Mouse (Mus musculus) mesoderm, embryonic 11.5 days (tissue): Measurements from ENCODE around the gene Ampd1.
A peak's percentile ranks its signal among the peaks of the same experiment; 100 is the strongest.

ENCODE experiments used
- DNase-seq: peaks from one replicate; pipeline ENCODE4 v3.0.0-alpha.2; 2012; ENCODE audit warnings: low read depth, low spot score

The Ampd1 gene

DNA sequence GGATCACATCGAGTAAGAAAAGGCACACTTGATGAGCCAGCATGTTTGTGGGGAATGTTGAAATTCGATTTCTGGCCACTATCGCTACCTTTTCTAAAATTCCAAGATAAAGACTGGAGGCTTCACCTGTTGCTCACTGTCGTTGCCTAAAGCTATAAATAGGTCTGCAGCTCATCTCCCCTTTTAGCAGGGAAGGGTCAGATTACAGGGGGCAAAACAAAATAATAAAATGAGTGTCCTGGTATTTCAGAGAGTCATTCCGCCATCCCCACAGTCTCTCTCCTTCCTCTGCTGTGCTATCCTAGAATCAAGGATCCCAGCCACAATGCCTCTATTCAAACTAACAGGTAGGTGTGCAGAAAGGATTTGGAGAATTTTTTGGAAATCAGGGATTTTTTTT lies at the start of gene Ampd1:
Gene Ampd1, plus strand, starts transcription at position 244 of the 400 bp plus-strand sequence.
- no peak for DNase-seq

DNA sequence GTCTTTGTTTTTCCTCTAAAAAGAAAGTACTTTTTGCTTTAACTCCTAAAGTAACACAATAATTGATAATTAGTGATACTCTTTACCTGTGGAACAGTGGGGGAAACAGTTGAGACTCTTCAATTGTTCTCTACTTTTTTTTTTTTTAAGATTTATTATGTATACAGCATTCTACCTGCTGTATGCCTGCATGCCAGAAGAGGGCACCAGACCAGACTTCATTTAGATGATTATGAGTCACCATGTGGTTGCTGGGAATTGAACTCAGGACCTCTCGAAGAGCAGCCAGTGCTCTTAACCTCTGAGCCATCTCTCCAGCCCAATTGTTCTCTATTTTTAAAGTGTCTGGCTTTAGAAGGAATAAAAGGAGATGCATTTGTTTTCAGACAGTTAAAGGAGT lies 47.6 kb upstream of the Ampd1 start:
- peak; percentile 12 for DNase-seq

DNA sequence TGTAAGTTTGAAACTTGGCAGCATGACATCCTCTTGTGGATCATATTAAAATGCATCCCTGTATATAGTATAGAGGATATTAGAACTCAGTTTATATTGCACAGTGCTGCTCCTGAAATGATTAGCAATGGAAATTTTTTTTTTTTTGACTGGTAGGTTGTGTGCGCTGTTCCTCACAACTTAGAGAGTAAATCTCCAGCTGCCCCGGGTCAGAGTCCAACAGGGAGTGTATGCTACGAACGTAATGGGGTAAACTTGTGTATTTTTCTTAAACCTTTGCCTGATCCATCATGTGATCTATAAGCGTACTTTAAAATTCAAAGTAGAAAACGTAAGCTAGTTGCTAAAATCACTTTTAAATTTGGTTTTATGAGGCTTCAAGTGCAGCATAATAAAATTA lies 33.5 kb upstream of the Ampd1 start:
- no peak for DNase-seq

DNA sequence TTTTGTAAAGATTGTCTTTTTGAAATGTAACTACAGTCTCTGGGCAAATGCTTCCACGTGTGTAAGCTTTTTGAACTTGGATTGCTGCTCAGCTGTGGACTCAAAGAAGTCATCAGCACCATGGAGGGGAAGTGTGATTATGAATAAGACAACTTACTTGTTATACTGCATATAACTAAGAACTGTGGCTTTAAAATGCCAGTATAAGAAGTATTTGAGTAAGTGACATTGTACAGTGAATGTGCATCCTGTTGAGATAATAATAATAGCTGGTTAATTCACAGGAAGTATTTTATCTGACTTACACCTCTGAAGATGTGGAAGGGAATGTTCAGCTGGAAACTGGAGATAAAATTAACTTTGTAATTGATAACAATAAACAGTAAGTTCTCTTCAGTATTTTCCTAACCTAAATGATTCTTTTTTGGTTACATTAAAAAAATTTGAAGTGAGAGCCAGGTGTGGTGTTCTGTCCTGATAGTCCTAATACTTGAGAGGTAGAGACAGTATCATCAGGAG lies 32.9 kb upstream of the Ampd1 start:
- DNase-seq: no peak

DNA sequence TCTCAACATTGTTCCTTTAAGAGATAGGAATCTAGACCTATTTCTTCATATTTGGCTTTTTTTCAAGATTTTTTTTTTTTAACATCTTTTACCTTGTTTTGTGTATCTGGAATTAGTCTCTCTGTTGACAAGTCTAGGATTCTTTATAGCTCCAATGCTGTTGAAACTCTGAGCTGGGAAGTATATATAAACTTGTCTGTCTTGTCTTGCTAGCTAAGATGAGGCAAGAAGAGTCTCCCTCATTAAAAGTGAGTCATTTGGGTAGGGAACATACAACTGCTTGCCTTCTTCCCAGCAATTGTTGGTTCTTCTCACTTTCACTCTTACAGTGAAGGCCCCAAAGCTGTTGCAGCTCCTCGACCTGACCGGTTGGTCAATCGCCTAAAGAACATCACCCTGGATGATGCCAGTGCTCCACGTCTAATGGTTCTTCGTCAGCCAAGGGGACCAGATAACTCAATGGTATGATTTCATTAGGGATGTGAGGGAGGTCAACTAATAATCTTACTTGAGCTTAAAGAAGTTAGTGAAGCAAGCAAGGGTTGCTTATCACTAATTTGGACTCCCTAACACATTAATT lies 17.7 kb upstream of the Ampd1 start:
- no peak for DNase-seq

DNA sequence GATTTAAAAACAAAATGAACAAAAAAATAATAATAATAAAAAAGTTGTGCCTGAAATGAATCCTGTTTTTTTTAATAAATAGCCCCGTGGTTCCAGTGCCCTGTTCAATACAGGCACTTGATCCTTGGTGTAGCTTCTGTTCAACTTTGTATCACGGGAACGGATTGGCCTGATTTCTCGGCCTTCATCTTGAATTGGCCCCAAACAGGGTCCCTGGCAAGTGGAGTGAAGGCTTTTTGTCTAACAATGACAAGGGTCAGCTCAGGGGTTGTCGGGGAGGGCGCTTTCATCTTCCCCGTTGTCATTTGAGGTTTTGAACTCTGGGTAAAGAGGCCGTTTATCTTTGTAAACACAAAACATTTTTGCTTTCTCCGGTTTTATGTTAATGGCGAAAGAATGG lies 16.1 kb upstream of the Ampd1 start:
- DNase-seq: no peak

DNA sequence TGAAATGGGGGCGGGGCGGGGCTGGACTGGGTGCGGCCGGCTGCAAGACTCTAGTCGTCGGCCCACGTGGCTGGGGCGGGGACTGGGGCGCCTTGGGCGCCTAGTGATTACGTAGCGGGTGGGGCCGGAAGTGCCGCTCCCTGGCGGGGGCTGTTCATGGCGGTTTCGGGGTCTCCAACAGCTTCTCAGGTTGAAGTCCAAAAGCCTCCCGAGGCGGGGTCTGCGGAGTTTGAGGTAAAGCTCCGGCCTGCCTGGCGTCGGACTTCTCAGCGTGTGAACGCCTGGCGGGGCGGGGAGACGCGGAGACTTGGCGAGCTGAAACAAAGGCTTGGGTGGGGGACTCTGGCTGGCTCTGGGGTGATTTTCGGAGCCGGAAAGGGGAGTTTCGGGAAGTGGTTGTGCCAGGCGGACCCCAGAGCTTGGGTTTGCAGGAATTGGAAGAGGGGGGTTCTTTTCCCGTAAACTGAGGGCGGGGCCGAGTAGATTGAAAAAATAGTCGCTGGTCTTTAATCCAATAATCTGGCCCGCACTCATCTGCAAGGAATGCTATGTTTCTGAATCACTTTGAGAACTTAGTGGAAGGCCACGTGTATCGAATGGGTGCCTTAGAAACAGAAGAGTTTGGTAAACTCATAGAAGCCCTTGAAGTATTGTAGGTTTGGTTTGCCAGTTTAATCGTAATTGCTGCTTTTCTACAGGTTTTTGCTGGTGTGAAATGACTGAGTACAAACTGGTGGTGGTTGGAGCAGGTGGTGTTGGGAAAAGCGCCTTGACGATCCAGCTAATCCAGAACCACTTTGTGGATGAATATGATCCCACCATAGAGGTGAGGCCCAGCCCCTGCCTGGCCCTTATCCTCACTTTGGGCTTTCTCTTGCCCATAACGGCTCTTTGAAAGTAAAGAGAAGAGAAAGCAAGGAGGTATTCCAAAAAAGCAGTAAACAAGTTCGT lies 15.3 kb upstream of the Ampd1 start, which contains the start of gene Nras:
Gene Nras, plus strand, starts transcription at position 79 of the 951 bp plus-strand sequence.
- peak; percentile 94 for DNase-seq

DNA sequence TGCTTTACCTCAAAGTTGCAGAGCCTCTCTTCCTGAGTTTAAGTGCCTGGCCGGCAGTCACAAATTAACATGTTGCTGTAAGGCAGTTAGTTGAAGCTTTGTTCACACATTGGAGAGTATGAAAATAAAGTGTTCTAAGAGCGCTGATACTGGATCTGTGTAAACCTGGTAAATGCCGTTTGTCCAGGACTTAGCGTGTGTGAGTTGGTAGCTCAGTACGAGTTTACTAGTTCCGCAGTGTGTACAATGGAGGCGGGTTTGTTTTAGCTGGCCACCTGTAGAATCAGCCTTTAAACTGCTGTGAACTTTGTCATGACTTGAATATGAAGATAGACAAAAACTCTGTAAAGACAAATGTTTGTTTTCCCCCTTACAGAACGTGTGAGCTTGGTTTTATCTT lies 6.9 kb upstream of the Ampd1 start:
- DNase-seq: no peak

DNA sequence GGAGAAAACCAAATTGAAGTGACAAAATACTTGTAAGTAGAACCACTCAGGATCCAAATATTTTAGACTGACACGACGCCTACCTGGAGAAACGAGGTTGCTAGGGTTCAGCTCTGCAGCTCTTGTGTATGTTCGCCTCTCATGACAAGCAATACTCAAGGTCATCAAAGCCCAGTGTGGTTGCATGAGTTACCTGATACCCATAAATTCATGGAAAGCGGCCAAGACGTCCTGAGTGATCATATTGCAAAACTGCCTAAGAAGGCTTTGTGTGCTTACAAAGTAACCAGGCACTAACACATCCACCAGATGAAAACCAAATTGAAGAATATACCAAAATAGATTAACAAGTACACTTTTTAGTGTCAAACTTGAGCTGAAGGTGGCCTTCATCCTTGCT lies 4.8 kb upstream of the Ampd1 start:
- DNase-seq: no peak

DNA sequence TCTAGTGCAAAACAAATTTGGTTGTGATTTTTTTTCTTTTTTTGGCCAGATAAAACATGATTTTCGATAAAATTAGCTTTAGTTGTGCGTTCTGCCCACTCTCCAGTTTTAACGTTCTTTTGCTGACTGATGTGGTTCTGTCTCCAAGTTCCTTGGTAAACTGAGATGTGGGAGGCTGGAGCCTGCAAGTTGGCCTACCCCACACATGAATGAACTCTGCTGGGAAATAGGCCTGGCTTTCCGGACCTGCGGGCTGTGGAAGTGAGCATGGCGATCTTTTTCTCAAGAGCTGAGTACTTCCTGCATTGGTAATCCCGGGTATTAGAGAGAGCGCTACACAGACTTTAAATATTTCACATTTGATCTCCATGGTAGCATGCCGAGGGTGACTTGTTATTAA lies 2.1 kb downstream of the Ampd1 start:
- DNase-seq: no peak

DNA sequence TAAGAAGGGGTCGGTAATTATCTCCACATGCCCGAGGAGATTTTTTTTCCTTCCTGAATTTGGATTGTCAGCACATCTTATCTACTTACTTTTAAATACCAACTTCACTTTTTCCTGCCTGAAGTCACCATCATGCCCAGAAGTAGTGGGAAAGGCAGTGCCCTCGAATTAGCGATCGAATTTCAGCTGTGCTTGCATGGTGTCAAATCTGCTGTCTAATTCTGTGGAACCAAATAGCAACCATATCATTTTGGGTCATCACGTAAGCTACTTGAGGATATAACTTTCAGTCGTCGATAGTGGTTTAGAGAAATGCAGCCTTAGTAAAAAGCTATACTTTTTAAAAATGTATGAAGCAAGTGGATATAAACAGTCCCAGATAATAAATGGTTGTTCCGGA lies 2.7 kb downstream of the Ampd1 start:
- DNase-seq: no peak

DNA sequence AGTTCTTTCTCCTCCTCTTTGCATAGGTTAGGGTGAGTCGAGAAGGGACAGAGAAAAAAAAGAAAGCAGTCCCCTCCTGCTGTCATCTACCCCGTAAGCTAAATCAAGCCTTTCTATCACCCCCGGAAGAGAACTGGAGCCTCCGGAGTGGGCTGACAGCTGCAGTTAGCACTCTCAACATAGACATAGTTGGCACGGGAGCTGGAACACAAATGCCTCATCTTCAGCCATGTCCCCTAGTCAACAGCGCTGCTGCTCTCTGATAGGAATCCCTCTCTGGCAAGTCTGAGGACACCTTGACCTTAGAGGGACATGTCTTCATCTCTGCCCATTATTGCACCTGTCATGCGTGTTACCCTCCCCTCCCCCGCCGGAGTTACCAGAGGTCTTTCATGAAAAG lies 5.5 kb downstream of the Ampd1 start:
- no peak for DNase-seq

DNA sequence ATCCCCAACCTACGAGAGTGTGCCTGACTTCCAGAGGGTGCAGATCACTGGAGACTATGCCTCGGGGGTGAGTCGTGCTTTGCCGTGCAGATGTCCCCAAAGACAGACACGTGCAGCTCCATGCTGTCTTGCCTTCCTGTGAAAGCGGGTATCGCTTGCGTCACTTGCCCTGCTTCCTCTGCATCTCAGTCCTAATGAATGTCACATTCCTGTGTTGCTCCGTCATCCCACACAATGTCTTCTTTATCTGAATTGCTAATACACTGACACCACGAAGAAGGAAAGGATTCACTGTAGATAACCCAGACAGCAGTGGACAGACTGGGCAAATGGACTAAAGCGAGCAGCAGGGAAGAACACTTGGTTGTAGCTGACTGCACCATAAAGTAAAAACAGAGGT lies 7.2 kb downstream of the Ampd1 start:
- DNase-seq: peak; percentile 23

DNA sequence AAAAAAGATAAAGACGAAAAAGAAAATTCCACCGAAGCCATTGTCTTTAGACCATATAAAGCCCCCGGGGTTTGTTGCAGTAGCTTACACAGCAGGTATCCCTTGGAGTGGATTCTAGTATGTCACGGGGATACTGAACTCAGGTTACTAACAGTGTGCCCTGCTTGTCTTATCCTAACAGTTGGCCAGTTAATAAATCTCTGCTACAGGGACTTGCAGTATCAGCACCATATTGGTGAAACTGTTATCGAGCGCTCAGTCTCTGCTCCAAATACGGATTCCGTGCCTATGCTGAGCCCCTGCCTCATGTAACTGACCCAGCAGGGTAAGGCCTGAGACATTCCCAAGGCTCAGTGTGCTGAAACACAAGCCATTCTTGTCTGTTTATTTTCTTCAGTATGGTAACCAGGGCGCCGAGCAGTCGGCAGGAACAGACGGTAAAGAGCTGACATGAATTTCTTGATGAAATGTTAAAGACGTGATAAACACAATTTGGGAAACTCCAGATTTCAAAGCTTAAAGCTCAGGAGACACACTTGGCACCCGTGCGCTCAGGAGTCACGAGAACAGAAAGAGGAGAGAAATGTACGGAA lies 8.1 kb downstream of the Ampd1 start:
- DNase-seq: no peak

DNA sequence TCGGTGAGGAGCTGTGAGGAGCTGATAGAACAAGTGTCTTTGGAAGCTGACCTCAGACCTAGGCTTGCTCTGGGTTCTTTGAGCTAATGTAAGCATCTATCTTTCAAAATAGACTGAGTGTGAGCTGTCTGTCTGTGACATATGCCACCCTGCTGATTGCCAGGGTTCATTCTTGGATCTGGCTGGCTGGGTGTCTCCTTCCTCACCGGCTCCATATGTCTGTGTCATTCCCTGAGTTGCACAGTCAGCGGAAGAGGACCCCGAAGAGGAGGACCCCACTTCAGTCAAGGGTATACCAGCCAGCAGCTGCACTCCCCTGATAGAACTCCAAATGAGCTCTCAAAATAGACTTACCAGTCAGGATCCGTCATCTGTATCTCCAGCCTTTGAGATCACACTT lies 8.9 kb downstream of the Ampd1 start:
- DNase-seq: no peak

DNA sequence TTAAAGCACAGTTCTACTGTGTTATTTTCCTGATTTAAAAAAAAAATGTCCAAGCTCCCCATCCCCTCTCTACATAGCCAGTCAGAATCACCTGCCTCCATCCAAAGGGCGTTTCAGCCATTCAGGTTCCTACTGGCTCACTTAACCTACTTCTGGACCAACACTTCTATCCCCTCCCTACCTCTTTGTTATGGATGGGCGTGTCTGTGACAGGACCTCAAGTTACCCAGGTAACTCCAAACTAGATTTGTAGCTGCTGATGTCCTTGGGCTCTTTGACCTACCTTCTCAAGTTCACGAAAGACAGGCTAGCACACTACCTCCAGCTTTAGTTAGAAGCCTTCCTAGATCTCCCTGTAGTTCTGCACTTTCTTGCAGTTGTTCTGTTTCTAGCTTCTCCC lies 12.2 kb downstream of the Ampd1 start:
- no peak for DNase-seq

DNA sequence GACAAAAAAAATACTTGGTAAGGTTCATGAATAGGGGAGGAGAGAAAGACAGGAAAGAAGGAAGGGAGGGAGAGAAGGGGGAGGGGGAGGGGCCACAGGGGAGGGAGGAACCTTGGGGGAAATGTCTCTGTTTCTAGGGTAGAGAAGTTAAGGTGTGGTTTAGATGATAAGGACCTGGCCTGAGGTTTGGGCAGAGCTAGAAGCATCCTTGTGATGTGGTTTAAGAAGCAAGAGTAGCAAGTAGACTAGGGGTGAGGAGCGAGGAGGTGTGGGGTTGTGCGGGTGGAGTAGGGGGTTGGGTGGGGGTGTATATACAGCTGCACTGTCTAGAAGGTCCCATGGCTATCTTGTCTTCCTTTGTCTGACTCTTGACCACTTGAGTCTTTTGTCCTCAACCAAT lies 17.9 kb downstream of the Ampd1 start:
- DNase-seq: no peak

DNA sequence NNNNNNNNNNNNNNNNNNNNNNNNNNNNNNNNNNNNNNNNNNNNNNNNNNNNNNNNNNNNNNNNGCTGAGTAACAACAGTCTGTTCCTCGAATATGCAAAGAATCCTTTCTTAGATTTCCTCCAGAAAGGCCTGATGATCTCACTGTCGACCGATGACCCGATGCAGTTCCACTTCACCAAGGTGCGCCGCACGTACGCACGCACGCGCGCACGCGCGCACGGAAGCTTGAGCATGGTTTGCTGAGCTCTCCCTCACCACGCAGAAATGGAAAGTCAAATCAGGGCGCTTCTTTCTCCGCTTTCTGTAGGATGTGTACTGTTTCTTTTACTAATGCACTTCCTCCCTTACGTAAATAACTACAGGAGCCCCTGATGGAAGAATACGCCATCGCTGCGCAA lies 24.8 kb downstream of the Ampd1 start:
- no peak for DNase-seq

DNA sequence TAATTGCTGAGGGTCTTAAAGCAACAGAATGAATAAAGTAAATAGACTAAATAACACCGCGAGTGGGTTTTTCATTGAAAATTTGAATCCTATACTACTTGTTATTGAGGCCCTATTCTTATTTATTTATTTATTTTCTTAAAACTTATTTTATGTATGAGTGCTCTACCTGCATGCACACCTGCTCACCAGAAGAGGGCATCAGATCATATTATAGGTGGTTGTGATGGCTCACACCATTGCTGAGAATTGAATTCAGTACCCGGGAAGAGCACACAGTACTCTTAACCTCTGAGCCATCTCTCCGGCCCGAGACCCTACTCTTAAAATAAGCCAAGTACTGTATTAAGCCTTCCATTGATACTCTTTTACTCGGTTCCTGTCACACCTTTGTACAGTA lies 25.9 kb downstream of the Ampd1 start:
- no peak for DNase-seq

DNA sequence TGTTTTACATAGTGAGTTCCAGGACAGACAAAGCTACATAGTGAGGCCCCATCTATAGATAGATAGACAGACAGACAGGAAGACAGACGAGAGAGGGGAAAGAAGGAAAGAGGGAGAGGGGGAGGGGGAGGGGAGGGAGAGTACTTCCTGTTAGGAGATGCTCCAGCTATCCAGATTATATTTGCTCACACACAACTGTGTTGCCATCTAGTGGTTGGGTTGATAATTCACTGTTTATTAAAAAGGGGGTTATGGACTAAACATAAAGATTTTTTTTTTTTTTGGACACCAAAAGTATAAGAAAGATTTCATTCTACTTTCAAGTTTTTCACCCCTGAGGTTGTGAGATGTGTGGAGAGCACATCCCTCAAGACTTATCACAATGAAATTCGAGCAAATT lies 26.9 kb downstream of the Ampd1 start:
- no peak for DNase-seq

DNA sequence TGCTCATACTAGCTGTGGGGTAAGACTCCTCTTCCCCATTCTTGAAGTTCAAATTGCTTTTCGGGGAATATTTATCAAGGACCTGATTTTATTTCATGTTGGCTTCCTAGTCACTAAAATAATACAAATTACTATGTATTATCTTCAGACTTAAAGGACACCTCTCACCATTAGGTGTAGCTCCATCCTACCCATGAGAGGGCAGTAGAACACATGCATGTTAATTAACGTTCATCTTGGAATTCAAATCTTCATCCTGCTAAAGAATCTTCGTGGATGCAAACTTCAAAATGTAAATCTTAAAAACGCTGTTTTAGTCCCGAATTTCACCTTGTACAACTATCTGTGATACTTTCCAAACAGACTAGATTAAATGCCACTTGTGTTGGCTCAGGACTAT lies 27.4 kb downstream of the Ampd1 start:
- no peak for DNase-seq

DNA sequence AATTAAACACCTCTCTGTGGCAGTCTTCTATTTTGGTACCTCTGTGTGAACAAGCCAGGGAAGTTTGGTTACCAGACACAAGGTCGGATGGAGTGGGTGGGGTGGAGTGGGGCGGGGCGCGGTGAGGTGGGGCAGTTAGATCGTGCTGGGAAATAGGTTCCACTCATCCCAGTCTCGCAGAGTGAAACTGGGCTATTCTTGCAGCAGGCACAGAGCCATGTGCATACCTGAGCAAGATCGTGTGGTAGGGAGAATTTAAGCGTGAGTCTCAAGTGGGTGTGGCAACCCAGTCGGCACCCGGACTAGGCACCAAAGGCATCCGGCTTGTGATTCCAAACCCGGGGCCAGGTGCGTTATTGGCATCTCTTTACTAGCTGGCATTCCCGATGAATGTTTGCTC lies 28.1 kb downstream of the Ampd1 start:
- DNase-seq: no peak
